Mouse (Mus musculus) ES-CJ7 (cell line): ENCODE data around the gene Cyp2b10.

Source experiments
- DNase-seq: peaks from one replicate; pipeline ENCODE4 v3.0.0; 2011; ENCODE audit warnings: low read depth, low spot score

Cyp2b10 gene

GRCm38 (mm10) chr7:25897411-25897810, at the start of gene Cyp2b10:
Gene Cyp2b10, plus strand, starts transcription at chr7:25897620.
- DNase-seq, result no peak

DNA sequence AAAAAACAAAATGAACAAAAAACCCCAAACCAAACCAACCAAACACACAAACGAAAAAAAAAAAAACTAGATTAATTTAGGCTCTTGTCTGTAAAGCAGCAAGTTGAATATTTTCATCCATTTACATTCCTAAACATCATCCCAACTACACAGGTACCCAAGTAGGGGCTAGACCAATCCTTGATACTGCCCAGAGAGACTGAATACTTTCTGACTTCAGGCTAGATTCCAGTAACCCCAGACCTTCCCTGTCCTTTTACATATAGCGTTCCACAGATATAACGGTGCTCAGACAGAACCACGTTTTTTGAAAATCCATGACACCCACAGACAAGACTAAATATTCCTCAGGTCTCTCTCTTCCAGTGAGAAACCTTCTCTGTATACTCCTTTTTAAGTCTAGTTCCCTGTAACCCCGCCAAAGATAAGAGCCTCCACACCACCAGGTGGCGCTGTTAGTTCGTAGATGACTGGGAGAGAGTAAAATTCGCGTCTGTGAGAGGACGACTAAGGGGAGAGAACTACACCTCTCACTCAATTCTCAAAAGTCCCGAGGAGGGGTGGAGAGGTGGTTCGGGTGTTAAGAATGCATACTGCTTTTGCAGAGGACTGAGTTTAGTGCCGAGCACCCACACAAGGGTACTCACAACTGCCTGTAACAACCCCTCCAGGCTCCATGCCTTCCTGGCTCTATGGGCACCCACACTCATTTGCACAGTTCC, 49.5 kb upstream of the Cyp2b10 start:
- peak; percentile 95 for DNase-seq

GRCm38 (mm10) chr7:25848444-25848812, 49.0 kb upstream of the Cyp2b10 start:
- peak; percentile 67 for DNase-seq

- peak; percentile 85 for DNase-seq
Measured at GRCm38 (mm10) chr7:25855082-25855481, 42.3 kb upstream of the Cyp2b10 start.

DNA sequence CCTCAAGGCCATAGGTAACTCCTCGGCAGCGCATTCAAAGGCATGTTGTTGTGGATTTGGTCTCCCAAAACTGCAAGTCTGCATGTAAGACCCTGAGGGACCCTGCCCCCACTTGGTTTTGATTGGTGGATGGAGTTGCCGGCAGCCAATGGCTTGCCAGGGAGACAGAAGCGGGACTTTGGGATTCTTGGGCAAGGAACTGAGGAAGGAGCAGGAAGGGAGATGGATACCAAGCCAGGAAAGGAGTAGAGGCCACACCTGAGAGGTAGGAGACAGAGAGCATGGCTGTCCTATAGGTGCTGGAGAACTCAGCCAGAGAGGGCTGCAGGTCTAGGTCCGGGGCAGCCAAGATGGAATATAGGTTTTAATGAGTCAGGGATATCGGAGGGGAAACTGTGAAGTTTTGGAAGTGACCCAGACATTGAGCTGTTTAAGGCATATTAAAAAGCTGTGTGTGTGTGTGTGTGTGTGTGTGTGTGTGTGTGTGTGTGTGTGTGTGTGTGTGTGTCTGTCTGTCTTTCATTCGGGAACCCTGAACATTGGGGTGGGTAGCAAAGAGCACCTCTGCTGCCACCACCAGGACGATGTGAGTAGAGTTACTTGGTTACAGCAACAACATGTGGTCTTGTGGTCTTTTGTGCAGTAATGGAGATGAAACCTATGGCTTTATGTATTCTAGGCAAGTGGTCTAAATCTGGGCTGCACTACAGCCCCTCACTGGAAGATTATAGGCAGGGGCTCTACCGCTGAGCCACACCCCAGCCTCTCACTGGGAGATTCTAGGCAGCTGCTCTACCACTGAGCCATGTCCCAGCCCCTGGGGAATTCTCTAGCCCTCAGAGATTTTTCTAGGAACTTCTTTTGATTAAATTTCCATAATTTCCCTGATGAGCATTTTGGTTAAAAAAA, 37.2 kb upstream of the Cyp2b10 start:
- DNase-seq, result peak; percentile 84

- DNase-seq, result no peak
Measured at GRCm38 (mm10) chr7:25862365-25862764, 35.1 kb upstream of the Cyp2b10 start.

GRCm38 (mm10) chr7:25863756-25864155, 33.7 kb upstream of the Cyp2b10 start:
- no peak for DNase-seq

DNA sequence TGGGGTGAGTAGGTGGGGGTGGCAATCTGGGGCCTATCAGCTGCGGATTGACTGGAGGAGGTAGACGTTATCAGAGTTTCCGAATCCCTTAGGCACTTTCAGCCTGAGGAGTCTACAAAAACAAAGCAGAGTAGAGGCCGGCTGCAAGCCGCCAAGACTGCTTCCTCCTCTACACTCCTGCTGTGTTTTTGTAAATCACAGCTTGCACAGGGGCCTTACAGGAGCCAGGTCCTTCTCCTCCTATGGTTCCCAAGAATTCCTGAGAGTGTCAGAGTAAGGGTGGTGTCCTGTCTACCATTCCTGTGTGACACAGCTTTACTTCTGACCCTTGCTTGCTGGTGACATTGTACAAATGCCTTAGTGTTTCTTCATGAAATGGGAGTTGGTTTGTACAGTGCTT, 32.6 kb upstream of the Cyp2b10 start:
- DNase-seq, result peak; percentile 43

- DNase-seq, result no peak
Measured at GRCm38 (mm10) chr7:25869789-25870188, 27.6 kb upstream of the Cyp2b10 start.

GRCm38 (mm10) chr7:25872624-25873023, 24.8 kb upstream of the Cyp2b10 start:
- DNase-seq, result no peak

- DNase-seq, result no peak
Measured at GRCm38 (mm10) chr7:25878735-25879134, 18.7 kb upstream of the Cyp2b10 start.

DNA sequence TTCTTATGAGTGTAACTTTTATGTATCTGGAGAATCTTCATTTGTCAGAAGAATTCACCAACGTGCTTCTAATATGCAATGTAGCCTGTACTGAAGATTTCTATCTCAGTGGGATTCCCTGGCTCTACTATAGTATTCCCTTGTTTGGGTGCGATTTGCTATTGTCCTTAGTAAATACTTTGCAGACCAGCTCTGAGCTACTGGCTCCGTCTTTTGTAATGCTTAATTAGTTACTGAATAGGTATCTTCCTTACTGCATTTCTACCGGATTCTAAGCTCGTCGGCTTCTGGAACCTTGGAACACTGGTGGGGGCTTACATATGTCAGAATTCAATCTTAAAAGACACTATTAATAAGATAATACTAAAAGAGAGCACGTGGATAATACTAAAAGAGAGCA, 16.7 kb upstream of the Cyp2b10 start:
- peak; percentile 52 for DNase-seq

DNA sequence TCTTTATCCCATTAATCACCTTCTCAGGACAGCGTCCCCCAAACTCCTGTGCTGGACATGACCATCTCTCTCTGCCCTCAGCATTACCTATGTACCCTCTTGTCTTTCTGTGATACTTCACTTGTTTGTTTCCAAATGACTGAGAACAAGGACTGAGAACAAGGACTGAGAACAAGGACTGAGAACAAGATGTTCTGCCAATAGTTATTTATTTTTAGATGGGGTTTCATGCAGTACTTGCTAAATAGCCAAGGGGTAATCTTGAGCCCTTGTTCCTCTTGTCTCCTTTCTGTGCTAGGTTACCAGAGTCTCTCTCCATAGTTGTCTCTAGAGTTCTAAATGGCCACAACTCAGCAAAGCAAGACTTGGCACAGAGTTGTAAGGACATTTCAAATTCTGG, 13.1 kb upstream of the Cyp2b10 start:
- DNase-seq, result no peak

DNA sequence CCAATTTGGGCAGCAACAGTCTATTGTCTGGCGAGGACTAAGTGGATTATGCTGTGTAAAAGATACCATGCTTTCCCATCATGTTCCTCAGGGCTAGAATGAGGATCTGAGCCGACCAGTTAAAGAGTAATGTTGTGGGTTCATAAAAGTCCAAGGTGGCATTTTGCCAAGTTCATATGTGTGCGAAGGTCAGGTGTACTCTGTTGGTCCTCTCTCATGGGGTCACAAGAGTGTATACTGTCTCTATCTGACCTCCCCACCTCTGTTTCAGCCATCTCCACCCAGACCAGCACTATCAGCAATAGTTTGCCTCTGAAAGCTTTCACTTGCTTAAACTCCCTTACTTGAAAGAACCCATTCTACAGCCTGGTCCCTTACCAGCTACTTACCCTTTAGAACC, 9.7 kb upstream of the Cyp2b10 start:
- no peak for DNase-seq

DNA sequence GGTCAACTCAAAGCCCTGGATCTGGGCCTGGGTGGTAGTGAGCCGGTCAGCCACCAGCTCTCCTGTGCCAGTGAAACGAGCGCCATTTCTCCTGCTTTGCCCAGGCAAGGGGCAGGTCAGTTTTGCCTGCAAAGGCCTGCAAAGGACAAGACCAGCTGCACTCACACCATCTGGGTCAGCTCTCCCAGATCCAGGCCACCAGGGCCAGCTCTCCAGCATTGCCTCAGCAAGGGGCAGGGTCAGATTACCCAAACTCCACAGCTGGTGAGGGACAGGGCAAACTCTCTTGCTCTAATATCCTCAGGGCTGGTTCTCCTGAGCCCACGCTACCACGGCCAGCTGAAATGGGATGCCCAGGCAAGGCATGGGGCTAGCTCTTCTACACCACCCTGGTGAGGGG, 4.3 kb upstream of the Cyp2b10 start:
- DNase-seq, result no peak

- DNase-seq, result no peak
Measured at GRCm38 (mm10) chr7:25895162-25895561, 2.3 kb upstream of the Cyp2b10 start.

GRCm38 (mm10) chr7:25898064-25898463, 644 bp downstream of the Cyp2b10 start:
- DNase-seq, result no peak

DNA sequence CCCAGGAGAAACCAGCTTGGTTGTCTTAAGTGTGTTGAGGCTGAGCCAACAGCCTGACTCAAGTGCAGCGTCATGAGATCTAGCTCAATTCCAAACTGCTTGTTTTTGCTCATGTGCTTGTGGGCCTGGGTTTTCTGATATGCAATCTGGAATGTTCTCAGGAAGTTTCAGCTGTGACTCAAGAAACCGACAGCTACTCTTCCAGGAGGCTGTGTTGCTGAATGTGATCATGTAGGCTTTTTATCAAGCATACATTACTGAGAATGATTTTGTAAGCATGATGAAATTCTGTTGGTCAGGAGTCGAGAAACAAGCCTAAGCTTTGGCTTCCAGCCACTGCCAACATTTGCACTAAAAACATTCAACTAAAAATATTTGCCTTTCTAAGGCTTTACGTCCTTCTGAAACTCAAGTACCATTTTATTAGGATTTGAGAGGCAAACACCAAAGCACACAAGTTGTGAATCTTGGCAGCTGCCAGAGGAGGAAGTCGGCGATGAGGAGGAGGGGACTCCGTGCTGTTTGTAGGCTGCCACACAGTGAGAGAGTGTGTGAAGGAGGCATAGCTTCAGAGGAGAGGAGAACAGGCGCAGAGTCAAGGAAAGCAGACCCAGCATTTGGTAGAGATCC, 4.8 kb downstream of the Cyp2b10 start:
- DNase-seq, result no peak

- peak; percentile 65 for DNase-seq
Measured at GRCm38 (mm10) chr7:25903156-25903555, 5.7 kb downstream of the Cyp2b10 start.

GRCm38 (mm10) chr7:25904066-25904465, 6.6 kb downstream of the Cyp2b10 start:
- DNase-seq, result peak; percentile 90

DNA sequence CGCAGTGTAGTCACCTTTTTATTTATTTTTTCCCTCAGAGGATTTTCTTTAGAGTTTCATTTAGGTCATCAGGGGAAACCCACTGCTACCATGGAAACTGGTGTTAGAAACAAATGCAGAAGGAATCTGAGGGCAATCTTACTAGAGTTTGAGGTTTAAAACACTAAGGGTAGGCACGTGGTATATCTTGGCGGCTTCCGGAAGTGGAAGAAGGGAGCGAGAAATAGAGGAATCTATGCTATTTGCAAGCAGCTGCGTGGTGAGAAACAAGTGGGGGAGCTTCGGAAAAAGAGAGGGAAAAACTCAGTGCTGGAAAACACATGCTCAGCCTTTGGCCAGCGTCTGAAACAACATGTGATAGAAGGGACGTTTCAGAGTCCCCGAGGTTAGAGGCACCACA, 7.1 kb downstream of the Cyp2b10 start:
- no peak for DNase-seq

DNA sequence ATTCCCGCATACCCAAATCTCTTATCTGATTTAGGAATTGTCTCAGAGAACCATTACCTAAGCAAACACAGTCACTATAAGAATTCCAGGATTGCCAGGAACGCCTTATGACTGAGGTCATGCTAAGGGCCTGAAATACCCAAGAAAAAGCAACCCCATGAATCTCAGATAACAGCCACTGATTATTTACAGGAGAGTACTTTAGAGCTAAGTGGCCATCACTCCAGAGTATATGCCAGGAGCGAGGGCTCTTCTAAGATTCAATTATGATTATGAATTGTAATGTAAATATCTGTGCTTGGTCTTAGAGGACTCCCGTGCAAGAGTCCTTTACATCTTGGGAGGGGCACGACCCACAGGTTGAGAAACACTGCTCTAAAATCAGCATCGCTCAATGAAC, 10.0 kb downstream of the Cyp2b10 start:
- DNase-seq, result no peak
